Mouse (Mus musculus) heart, adult 2 months (tissue): ENCODE measurements around the gene Tsg101.

ENCODE experiments used
- CTCF ChIP-seq: fragments of 200-600 bp; IDR thresholded peaks from 2 replicates; pipeline ENCODE4 v1.8.1; 2022; ENCODE audit warnings: antibody characterized with exemption, mild to moderate bottlenecking, moderate library complexity
- EP300 ChIP-seq: fragments of 200-500 bp; IDR thresholded peaks from 2 replicates; pipeline ENCODE4 v1.6.1; 2011; ENCODE audit warnings: low read depth, low read length, control low read depth; ENCODE audit not compliant: insufficient read depth
- POLR2A ChIP-seq: fragments of 200-500 bp; IDR thresholded peaks from 2 replicates; pipeline ENCODE4 v1.6.1; 2011; ENCODE audit warnings: mild to moderate bottlenecking, low read depth, low read length, control low read depth; ENCODE audit not compliant: insufficient read depth

- no peak for TF ChIP-seq EP300
- peak; percentile 50 for TF ChIP-seq CTCF
- TF ChIP-seq POLR2A = no peak
Observed at GRCm38 (mm10) chr7:46851026-46851425, 68.7 kb downstream of the Tsg101 start.
